Comparison of ENCODE assay signal across 33 mouse cellular contexts in the genomic region with DNA sequence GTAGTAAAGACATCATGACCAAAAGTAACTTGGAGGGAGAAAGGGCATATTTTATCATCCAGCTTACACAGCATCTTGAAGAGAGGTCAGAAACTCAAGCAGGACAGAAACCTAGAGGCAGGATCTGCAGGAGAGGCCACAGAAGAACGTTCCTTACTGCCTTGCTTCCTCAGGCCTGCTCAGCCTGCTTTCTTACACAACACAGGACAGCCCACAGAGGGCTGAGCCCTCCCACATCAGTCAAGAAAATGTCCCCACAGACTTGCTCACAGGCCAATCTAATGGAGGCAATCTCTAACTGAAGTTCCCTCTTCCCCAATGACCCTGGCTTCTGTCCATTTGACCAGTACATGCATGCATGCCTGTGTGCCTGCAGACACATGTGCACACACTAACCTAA. TPM values are rescaled to one million over a fixed set of nuclear protein-coding genes. Genes with fewer than 3 reads are reported as not detected.
DNase-seq lines count a peak whose midpoint lies in the region; ATAC-seq and TF ChIP-seq lines count a peak whose summit lies in the region.
"Had no signal": no experiment of that assay in that cellular context is flagged by ENCODE, and none has a peak within 500 bp of the region (broad histone marks: within the 10 kb centered on the region; RNA-seq: fewer than 3 reads in every experiment).

No protein-coding gene starts in this region.

- WGBS in lung, postnatal 0 days = 25% methylated on average over 1 of the region's 1 CpGs
- 22% methylated on average over 1 of the region's 1 CpGs for WGBS in thymus, adult 2 months

- H3K4me1 ChIP-seq in lung, postnatal 0 days (ENCODE audit: insufficient read depth, low read depth, low read length) = no peaks in the 10 kb centered on the region
- H3K4me1 ChIP-seq in thymus, adult 2 months (replicated peaks; ENCODE audit: control insufficient read depth, insufficient read depth, low read length) = no peaks in the 10 kb centered on the region
- H3K4me1 ChIP-seq: embryonic facial prominence, embryonic 13.5 days; forebrain, embryonic 13.5 days; hindbrain, embryonic 13.5 days had no signal

- TF ChIP-seq EP300 in lung, postnatal 0 days (IDR thresholded peaks at IDR 0.05) = no peak

- no peaks in the 10 kb centered on the region for H3K36me3 ChIP-seq in lung, postnatal 0 days (ENCODE audit: insufficient read depth, low read length)
- H3K36me3 ChIP-seq in thymus, adult 2 months (ENCODE audit: control insufficient read depth, insufficient read depth, low read length) = no peaks in the 10 kb centered on the region
- H3K36me3 ChIP-seq: embryonic facial prominence, embryonic 10.5 days; embryonic facial prominence, embryonic 13.5 days; forebrain, embryonic 10.5 days; heart, embryonic 10.5 days; heart, embryonic 13.5 days; hindbrain, embryonic 13.5 days had no signal

- TF ChIP-seq CTCF in lung, postnatal 0 days (IDR thresholded peaks at IDR 0.05) = no peak
- TF ChIP-seq CTCF in thymus, adult 2 months (IDR thresholded peaks at IDR 0.05; ENCODE audit: borderline replicate concordance, control insufficient read depth, extremely low read depth, insufficient read depth, low read length, poor library complexity) = no peak

- H3K27ac ChIP-seq in lung, postnatal 0 days (ENCODE audit: low read length) = no peak overlapping the region
- H3K27ac ChIP-seq in thymus, adult 2 months (ENCODE audit: control insufficient read depth, insufficient read depth, low read length) = no peak overlapping the region
- H3K27ac ChIP-seq: embryonic facial prominence, embryonic 10.5 days; embryonic facial prominence, embryonic 13.5 days; forebrain, embryonic 10.5 days; forebrain, embryonic 13.5 days; heart, adult 2 months; heart, embryonic 10.5 days; heart, embryonic 13.5 days; hindbrain, embryonic 13.5 days had no signal

- H3K27me3 ChIP-seq in lung, postnatal 0 days (replicated peaks; ENCODE audit: insufficient read depth, low read length) = no peaks in the 10 kb centered on the region
- no peaks in the 10 kb centered on the region for H3K27me3 ChIP-seq in thymus, adult 2 months (ENCODE audit: control insufficient read depth, insufficient read depth, low read length)
- H3K27me3 ChIP-seq: embryonic facial prominence, embryonic 13.5 days; forebrain, embryonic 13.5 days; heart, embryonic 13.5 days; hindbrain, embryonic 13.5 days had no signal

- H3K4me3 ChIP-seq in lung, postnatal 0 days (ENCODE audit: low read depth, low read length) = no peak overlapping the region
- H3K4me3 ChIP-seq in thymus, adult 2 months (ENCODE audit: control insufficient read depth, insufficient read depth, low read length) = no peak overlapping the region
- H3K4me3 ChIP-seq: embryonic facial prominence, embryonic 10.5 days; embryonic facial prominence, embryonic 13.5 days; erythroblast, embryonic 14.5 days; forebrain, embryonic 10.5 days; forebrain, embryonic 13.5 days; heart, adult 2 months; heart, embryonic 10.5 days; heart, embryonic 13.5 days; hindbrain, embryonic 13.5 days had no signal

- peak; percentile 30 for DNase-seq in lung, postnatal 36 days
- DNase-seq in lung, postnatal 0 days (ENCODE audit: low spot score) = no peak
- no peak for DNase-seq in thymus, postnatal 14 days
- DNase-seq in thymus, adult 2 months = no peak
- no peak for DNase-seq in left cerebral cortex, postnatal 4 days
- DNase-seq: adrenal gland, postnatal 14 days; cerebellum, adult 11 months; cerebellum, adult 2 months; cerebellum, adult 9-11 months; cerebellum, postnatal 25 days; embryo, embryonic 11 days; gastrocnemius, postnatal 10 days; gastrocnemius, postnatal 36 days; heart, adult 2 months; heart, postnatal 14 days had no signal

- no peaks in the 10 kb centered on the region for H3K9me3 ChIP-seq in lung, postnatal 0 days (ENCODE audit: low read length)
- H3K9me3 ChIP-seq: embryonic facial prominence, embryonic 10.5 days; embryonic facial prominence, embryonic 13.5 days; forebrain, embryonic 10.5 days; forebrain, embryonic 13.5 days; heart, embryonic 10.5 days; heart, embryonic 13.5 days; hindbrain, embryonic 13.5 days had no signal

- no peak for ATAC-seq in lung, postnatal 0 days
- ATAC-seq in common myeloid progenitor, adult 5-6 weeks (replicated peaks; ENCODE audit: low read depth, poor library complexity, severe bottlenecking) = peak; percentile 54
- peak; percentile 84 for ATAC-seq in granulocyte monocyte progenitor cell, adult 5-6 weeks (replicated peaks; ENCODE audit: poor library complexity, severe bottlenecking)
- ATAC-seq in monocyte, adult 5-6 weeks (replicated peaks; ENCODE audit: insufficient number of reproducible peaks, low FRiP score, low TSS enrichment, poor library complexity, severe bottlenecking) = 0 out of 2 replicates have a peak, but pooled peaks have one; percentile 5
- ATAC-seq: activated CD4-positive, CD25-positive, alpha-beta regulatory T cell, adult 4 months; CD4-positive, CD25-positive, alpha-beta regulatory T cell, adult 4 months; forebrain, embryonic 13.5 days; forebrain, embryonic 16.5 days; hindbrain, embryonic 16.5 days; intestine, embryonic 16.5 days had no signal

- no peak overlapping the region for H3K4me2 ChIP-seq in lung, postnatal 0 days (replicated peaks; ENCODE audit: low read depth, low read length)
- H3K4me2 ChIP-seq: embryonic facial prominence, embryonic 13.5 days; forebrain, embryonic 13.5 days; heart, embryonic 13.5 days; hindbrain, embryonic 13.5 days had no signal

- intact Hi-C loops in left cerebral cortex, postnatal 4 days (cut with DNase I) = loop anchor here (10.0 kb wide), 1 partner anchor 423 kb away; no protein-coding TSS in a partner anchor

- no peak overlapping the region for H3K9ac ChIP-seq in lung, postnatal 0 days (replicated peaks; ENCODE audit: low read depth)
- H3K9ac ChIP-seq: embryonic facial prominence, embryonic 13.5 days; forebrain, embryonic 13.5 days; heart, embryonic 13.5 days; hindbrain, embryonic 13.5 days had no signal

- TF ChIP-seq POLR2A in thymus, adult 2 months (IDR thresholded peaks at IDR 0.05; ENCODE audit: control insufficient read depth, extremely low read depth, insufficient read depth, low read length, poor library complexity) = no peak

RNA-seq across cellular contexts. Expression of a gene that starts 1.4 kb away (rescaled TPM):
- polyA plus RNA-seq in lung, postnatal 0 days (2015; fragmentation: Nextera tagmentation; extraction: Ambion mirVana) = 0.19 and 0.32 TPM in 2 replicates
- total RNA-seq in common myeloid progenitor, adult 5-6 weeks (2017) = 1.5 TPM in 1 of 2 replicates, not detected in the other
- total RNA-seq in granulocyte monocyte progenitor cell, adult 5-6 weeks (2014; fragmentation: Nextera tagmentation) = 1.3 and 2.7 TPM in 2 replicates
- total RNA-seq in granulocyte monocyte progenitor cell, adult 5-6 weeks (2017) = 0.52 TPM in 1 of 2 replicates, not detected in the other
- not detected in 3 replicates for total RNA-seq in monocyte, adult 5-6 weeks (2017)
- polyA plus RNA-seq in thymus, adult 2 months (2012; rRNA removed) = 0.10 and 0.28 TPM in 2 replicates
- total RNA-seq in left cerebral cortex, postnatal 4 days (2021) = not detected
- total RNA-seq: gastrocnemius, adult 18-20 months; gastrocnemius, postnatal 36 days; heart, postnatal 14 days had no signal
- polyA plus RNA-seq: C2C12; embryonic facial prominence, embryonic 13.5 days; erythroblast, embryonic 14.5 days; heart, adult 2 months; hindbrain, embryonic 13.5 days had no signal
